Mouse (Mus musculus): ENCODE measurements around the gene Rita1. TPM values are rescaled to one million over a fixed set of nuclear protein-coding genes. Genes with fewer than 3 reads are reported as not detected.

Rita1 gene
- polyA plus RNA-seq, 1 experiment from 2014 or later: 15.8 TPM

DNA sequence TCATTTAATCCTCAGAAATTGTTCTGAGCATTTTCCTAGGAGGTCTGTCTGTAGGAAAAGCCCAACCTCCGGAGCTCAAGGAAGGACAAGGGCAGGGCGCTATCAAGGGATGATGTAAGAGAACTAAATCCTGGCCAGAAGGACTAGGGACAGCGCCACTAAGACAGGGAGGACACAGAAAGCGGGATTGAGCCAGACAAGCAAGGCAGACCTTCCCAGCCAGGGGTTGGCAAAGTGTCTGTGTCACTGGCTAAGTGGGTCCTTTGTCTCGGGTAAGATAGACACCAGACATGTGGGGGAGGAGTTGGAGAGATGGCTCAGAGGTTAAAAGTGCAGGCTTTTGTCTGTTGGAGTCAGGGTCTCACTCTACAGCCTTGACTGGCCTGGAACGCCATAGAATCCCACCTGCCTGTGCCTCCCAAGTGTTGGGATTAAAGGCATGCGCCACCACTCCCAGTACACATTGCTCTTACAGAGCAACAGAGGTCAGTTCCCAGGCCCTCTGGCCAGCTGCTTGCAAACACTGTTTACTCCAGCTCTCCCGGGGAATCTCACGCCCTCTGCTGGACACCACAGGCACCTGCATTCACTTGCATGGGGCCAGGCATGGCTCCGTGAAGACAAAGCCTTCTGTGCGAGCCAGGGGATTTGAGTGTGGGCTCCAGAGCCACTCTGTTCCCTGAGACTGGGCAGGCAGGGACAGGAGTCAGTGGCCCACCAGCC lies 11.3 kb downstream of the Rita1 start:
- Histone ChIP-seq H3K9me3 (replicated peaks) (no peaks in the 10 kb centered on the region), H3K9ac (no peak overlapping the region), H3K4me1 (peaks cover 5% of the 10 kb centered on the region), H3K4me3 (replicated peaks) (no peak overlapping the region), H3K27me3 (no peaks in the 10 kb centered on the region), H3K36me3 (no peaks in the 10 kb centered on the region), H3K4me2 (replicated peaks) (no peak overlapping the region), H3K27ac (replicated peaks) (no peak overlapping the region)
- no peak for ATAC-seq (ENCODE audit: insufficient number of reproducible peaks, low FRiP score, low TSS enrichment, low read depth)
- WGBS: 53% methylated on average over 11 of the region's 11 CpGs

DNA sequence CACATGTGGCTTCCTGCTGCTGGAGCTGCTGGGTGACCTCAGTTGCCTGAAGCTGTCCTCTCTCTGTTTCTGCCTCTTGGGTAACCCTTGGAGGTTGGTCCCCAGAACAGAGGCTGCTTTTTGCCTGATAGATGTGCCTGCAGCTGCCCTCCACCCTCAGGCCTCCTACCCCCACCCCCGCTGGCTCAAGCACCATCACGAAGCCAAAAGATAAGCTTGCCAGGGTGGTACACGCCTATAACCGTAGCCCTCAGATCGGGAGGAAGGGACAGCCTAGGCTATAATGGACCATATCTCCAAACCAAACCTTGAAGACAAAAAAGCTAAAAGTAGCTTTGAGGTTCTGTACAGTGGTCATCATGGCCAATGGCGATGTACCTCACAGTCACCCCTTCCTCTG lies 12.8 kb downstream of the Rita1 start:
- no peak for ATAC-seq (ENCODE audit: insufficient number of reproducible peaks, low FRiP score, low TSS enrichment, low read depth)
- Histone ChIP-seq H3K36me3 (no peaks in the 10 kb centered on the region), H3K27ac (replicated peaks) (no peak overlapping the region), H3K27me3 (no peaks in the 10 kb centered on the region), H3K9me3 (replicated peaks) (no peaks in the 10 kb centered on the region), H3K4me3 (replicated peaks) (no peak overlapping the region), H3K4me1 (no peaks in the 10 kb centered on the region), H3K9ac (no peak overlapping the region), H3K4me2 (replicated peaks) (no peak overlapping the region)
- 90% methylated on average over 6 of the region's 6 CpGs for WGBS

- H3K9ac ChIP-seq: no peak overlapping the region
- H3K4me3 ChIP-seq (replicated peaks): no peak overlapping the region
- no peaks in the 10 kb centered on the region for H3K27me3 ChIP-seq
- no peaks in the 10 kb centered on the region for H3K9me3 ChIP-seq (replicated peaks)
- H3K4me1 ChIP-seq: no peaks in the 10 kb centered on the region
- ATAC-seq (ENCODE audit: insufficient number of reproducible peaks, low FRiP score, low TSS enrichment, low read depth): no peak
- H3K27ac ChIP-seq (replicated peaks): no peak overlapping the region
- H3K36me3 ChIP-seq: no peaks in the 10 kb centered on the region
- no peak overlapping the region for H3K4me2 ChIP-seq (replicated peaks)
- WGBS: 79% methylated on average over 6 of the region's 6 CpGs
Observed at GRCm38 (mm10) chr5:120594485-120594884, 17.9 kb downstream of the Rita1 start.

- no peaks in the 10 kb centered on the region for H3K36me3 ChIP-seq
- no peak overlapping the region for H3K4me2 ChIP-seq (replicated peaks)
- H3K9ac ChIP-seq: no peak overlapping the region
- WGBS: 62% methylated on average over 7 of the region's 7 CpGs
- H3K4me3 ChIP-seq (replicated peaks): no peak overlapping the region
- no peak overlapping the region for H3K27ac ChIP-seq (replicated peaks)
- no peak for ATAC-seq (ENCODE audit: insufficient number of reproducible peaks, low FRiP score, low TSS enrichment, low read depth)
- no peaks in the 10 kb centered on the region for H3K9me3 ChIP-seq (replicated peaks)
- peaks cover 13% of the 10 kb centered on the region for H3K4me1 ChIP-seq
- H3K27me3 ChIP-seq: no peaks in the 10 kb centered on the region
Observed at GRCm38 (mm10) chr5:120592141-120592540, 20.2 kb downstream of the Rita1 start.

DNA sequence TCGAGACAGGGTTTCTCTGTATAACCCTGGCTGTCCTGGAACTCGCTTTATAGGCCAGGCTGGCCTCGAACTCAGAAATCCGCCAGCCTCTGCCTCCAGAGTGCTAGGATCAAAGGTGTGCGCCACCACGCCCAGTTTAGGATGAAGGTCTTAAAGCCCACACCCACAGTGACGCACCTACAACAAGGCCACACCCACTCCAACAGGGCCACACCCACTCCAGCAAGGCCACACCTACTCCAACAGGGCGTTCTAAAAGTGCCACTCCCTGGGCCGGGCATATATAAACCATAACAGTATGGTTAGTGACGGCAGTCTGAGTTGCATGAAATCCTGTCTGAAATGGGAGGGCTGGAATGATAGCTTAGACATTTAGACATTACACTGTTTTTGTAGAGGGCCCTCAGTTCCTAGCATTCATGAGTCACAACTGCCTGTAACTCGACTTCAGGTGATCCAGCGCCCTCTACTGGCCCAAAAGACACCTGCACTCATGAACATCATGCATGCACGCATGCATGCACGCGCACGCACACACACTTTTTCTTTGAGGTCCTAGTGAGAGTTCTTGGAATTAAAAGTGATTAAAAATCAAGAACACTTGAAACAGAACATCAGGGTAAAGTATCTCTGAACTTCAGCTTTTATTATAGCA lies 21.9 kb downstream of the Rita1 start:
- H3K27me3 ChIP-seq: no peaks in the 10 kb centered on the region
- no peak for ATAC-seq (ENCODE audit: insufficient number of reproducible peaks, low FRiP score, low TSS enrichment, low read depth)
- no peaks in the 10 kb centered on the region for H3K36me3 ChIP-seq
- 69% methylated on average over 16 of the region's 16 CpGs for WGBS
- H3K4me1 ChIP-seq: peaks cover 25% of the 10 kb centered on the region
- no peak overlapping the region for H3K27ac ChIP-seq (replicated peaks)
- no peaks in the 10 kb centered on the region for H3K9me3 ChIP-seq (replicated peaks)
- H3K9ac ChIP-seq: no peak overlapping the region
- H3K4me2 ChIP-seq (replicated peaks): no peak overlapping the region
- no peak overlapping the region for H3K4me3 ChIP-seq (replicated peaks)

GRCm38 (mm10) chr5:120588569-120589094 lies 23.8 kb downstream of the Rita1 start, which contains the start of the genes Tpcn1 and Iqcd:
Tpcn1 (minus strand) TSS chr5:120588673.
Iqcd (plus strand) TSS chr5:120589016.
- peak within 1 kb of the TSS; percentile 92 for H3K4me3 ChIP-seq (replicated peaks)
- H3K4me2 ChIP-seq (replicated peaks): peak within 1 kb of the TSS; percentile 91
- H3K27ac ChIP-seq (replicated peaks): peak within 1 kb of the TSS; percentile 87
- no peaks in the 10 kb centered on the region for H3K27me3 ChIP-seq
- ATAC-seq (ENCODE audit: insufficient number of reproducible peaks, low FRiP score, low TSS enrichment, low read depth): peak; percentile 97
- 0% methylated on average over 34 of the region's 35 CpGs for WGBS
- H3K9me3 ChIP-seq (replicated peaks): no peaks in the 10 kb centered on the region
- peaks cover 16% of the 10 kb centered on the region for H3K36me3 ChIP-seq
- H3K9ac ChIP-seq: peak within 1 kb of the TSS; percentile 76
- H3K4me1 ChIP-seq: peaks cover 30% of the 10 kb centered on the region

DNA sequence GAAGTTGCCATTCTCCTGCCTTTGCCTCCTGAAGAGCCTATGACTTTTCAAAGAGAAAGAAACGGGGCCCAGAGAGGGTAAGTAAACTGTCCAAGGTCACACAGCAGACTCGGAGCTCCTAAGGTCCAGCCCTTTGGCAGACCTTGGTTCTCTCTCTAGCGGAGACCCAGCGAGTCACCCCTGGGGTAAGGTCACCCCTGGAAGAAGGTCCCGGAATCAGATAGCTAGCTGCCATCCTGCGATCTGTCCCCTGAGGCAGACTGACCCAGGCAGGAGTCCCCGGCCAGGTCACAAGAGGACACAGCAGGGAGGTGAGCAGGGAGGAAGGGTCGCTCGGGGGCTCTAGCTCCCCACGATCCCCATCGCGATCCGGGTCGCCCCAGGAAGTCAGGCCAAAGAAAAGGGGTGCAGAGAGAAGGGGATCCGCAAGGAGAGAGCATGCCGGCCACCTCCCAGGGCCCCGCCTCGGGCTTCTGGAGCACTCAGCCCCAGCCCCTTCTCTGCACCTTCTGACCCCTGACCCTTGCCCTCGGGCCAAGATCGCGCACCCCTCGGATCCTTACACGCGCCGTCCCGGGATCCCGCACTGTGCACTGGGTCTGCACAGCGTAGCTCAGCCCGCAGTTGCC lies 24.3 kb downstream of the Rita1 start:
- Histone ChIP-seq H3K27ac (replicated peaks) (peak overlapping the region; percentile 87), H3K36me3 (peaks cover 22% of the 10 kb centered on the region), H3K4me2 (replicated peaks) (peak overlapping the region; percentile 91), H3K4me1 (peaks cover 30% of the 10 kb centered on the region), H3K9me3 (replicated peaks) (no peaks in the 10 kb centered on the region), H3K27me3 (no peaks in the 10 kb centered on the region), H3K4me3 (replicated peaks) (peak overlapping the region; percentile 92), H3K9ac (peak overlapping the region; percentile 76)
- WGBS: under 1% methylated on average over 29 of the region's 29 CpGs
- no peak; the same call in 1 of the 2 replicates for ATAC-seq (ENCODE audit: insufficient number of reproducible peaks, low FRiP score, low TSS enrichment, low read depth)

DNA sequence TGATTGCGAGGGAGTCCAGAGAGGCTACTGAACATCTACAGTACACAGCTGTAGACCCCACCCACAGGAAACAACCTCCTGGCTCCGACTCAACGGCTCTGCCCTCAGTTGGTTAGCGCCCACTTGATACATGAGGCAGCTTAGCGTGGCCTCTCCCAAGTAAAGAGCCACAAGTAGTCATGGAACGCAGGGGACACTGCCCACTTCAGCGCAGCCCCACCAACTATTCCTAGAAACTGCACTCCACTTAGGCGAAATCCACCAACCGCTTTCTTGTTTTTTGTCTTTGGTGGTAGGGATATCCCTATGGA lies 24.8 kb downstream of the Rita1 start:
- peak overlapping the region; percentile 92 for H3K4me3 ChIP-seq (replicated peaks)
- peaks cover 25% of the 10 kb centered on the region for H3K36me3 ChIP-seq
- WGBS: 14% methylated on average over 9 of the region's 9 CpGs
- H3K4me2 ChIP-seq (replicated peaks): peak overlapping the region; percentile 91
- peak overlapping the region; percentile 76 for H3K9ac ChIP-seq
- peaks cover 30% of the 10 kb centered on the region for H3K4me1 ChIP-seq
- ATAC-seq (ENCODE audit: insufficient number of reproducible peaks, low FRiP score, low TSS enrichment, low read depth): no peak
- H3K9me3 ChIP-seq (replicated peaks): no peaks in the 10 kb centered on the region
- H3K27me3 ChIP-seq: no peaks in the 10 kb centered on the region
- H3K27ac ChIP-seq (replicated peaks): peak overlapping the region; percentile 87

- Histone ChIP-seq H3K36me3 (peaks cover 28% of the 10 kb centered on the region), H3K27me3 (no peaks in the 10 kb centered on the region), H3K4me1 (peaks cover 30% of the 10 kb centered on the region), H3K27ac (replicated peaks) (peak overlapping the region; percentile 87), H3K9ac (peak overlapping the region; percentile 76; the same call in 1 of the 2 replicates), H3K9me3 (replicated peaks) (no peaks in the 10 kb centered on the region), H3K4me3 (replicated peaks) (peak overlapping the region; percentile 92), H3K4me2 (replicated peaks) (peak overlapping the region; percentile 91)
- WGBS: 9% methylated on average over 17 of the region's 17 CpGs
- ATAC-seq (ENCODE audit: insufficient number of reproducible peaks, low FRiP score, low TSS enrichment, low read depth): no peak
Observed at GRCm38 (mm10) chr5:120586741-120587615, 25.4 kb downstream of the Rita1 start.

GRCm38 (mm10) chr5:120584968-120585367 lies 27.4 kb downstream of the Rita1 start:
- no peak for ATAC-seq (ENCODE audit: insufficient number of reproducible peaks, low FRiP score, low TSS enrichment, low read depth)
- Histone ChIP-seq H3K4me1 (peaks cover 33% of the 10 kb centered on the region), H3K27ac (replicated peaks) (no peak overlapping the region)

More at GRCm38 (mm10) chr5:120584968-120585367, 27.4 kb downstream of the Rita1 start:
- WGBS: 49% methylated on average over 15 of the region's 15 CpGs
- peaks cover 34% of the 10 kb centered on the region for H3K36me3 ChIP-seq
- no peak overlapping the region for H3K4me2 ChIP-seq (replicated peaks)
- no peak overlapping the region for H3K9ac ChIP-seq
- no peak overlapping the region for H3K4me3 ChIP-seq (replicated peaks)
- no peaks in the 10 kb centered on the region for H3K9me3 ChIP-seq (replicated peaks)
- no peaks in the 10 kb centered on the region for H3K27me3 ChIP-seq
